Mouse (Mus musculus): ENCODE data around the gene Ccdc22. TPM values are rescaled to one million over a fixed set of nuclear protein-coding genes. Genes with fewer than 3 reads are reported as not detected.

Ccdc22 gene
- 16.5 and 17.3 TPM in 2 replicates for polyA plus RNA-seq (2012; rRNA removed)

DNA sequence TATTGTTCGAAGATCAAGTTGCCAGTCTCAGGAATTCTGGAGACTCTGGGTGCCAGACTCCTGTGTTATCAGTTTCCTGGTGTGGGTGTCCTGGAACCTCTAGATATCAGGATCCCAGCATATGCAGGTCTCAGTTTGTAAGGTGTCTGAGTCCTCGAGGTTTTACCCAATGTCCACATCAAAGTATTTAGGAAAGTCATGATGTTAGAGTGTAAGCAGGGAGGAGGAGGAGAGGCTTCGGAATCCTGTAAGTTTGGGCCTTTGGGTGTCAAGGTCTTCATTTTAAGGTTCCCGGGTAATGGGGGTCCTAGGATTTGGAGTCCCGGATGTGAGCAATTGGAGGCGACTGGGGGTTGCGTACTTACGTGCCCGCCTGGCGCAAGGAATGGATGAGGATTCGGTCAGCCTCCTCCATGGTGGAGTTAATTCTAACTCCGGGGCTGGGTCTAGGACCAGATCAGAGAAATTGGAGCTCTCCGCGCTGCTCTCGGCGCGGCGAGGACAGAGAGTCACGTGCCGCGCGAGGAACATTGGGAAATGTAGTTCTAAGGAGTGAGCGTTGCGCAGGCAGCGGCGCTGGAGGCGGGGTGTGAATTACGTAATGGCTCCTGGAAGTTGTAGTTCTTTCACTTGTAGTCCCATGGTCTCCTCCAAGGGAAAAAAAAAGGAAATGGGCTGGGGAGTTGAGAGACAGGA, at the start of gene Ccdc22:
Gene Ccdc22 (minus strand): TSS at position 639 of the 696 bp plus-strand sequence.

DNA sequence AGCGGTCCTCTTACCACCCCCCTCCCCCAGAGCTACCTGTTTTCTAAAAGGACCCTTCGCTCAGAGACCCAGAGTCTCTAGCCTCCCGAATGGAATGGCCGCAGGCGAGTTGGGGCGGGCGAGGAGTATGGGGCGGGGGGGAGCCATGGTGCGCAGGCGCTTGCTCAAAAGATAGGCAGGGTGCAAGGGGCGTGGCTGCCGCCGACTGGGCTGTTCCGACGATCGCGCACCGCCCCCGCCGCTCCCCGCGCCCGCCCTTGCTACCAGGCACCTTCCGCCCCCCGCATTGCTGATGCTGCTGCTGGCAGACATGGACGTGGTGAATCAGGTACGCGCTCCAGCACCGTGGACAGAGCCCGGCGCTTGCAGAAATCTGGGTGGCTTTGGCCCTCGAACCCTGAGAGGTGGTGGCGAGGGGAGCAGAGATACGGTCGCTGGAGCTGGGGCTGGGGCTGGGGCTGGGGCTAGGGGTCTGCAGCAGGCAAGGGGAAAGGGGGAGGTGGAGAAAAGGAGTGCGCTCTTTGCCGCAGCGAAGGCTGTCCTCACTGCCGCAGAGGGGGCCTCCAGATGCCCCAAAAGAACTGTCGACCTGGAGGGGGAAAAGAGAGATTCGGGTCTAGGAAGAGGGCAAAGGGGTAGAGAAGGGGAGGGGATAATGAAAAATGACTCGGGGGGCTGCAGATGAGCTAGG, 33.2 kb upstream of the Ccdc22 start, which contains the start of gene Syp:
Gene Syp (plus strand): TSS at position 71 of the 691 bp plus-strand sequence.

DNA sequence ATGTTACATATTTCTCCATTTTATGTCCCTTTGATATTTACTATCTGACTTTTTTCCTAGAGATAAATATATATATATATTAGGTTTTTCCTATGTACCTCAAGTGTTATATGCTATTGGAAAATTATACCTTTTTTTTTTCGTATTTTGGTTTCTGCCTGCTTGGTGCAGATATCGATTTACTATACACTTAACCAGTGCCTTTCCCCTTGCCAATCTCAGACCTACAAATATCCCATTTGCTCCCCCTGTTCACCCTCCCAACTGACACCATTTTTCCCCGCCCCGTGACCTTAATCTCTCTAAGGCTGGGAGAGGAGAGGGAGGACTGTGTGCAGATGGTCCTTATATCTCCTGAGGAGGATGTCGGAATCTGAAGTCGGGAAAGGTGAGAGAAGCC, 1.5 kb upstream of the Ccdc22 start, which contains the start of gene Cacna1f:
Gene Cacna1f (plus strand): TSS at position 301 of the 400 bp plus-strand sequence.

DNA sequence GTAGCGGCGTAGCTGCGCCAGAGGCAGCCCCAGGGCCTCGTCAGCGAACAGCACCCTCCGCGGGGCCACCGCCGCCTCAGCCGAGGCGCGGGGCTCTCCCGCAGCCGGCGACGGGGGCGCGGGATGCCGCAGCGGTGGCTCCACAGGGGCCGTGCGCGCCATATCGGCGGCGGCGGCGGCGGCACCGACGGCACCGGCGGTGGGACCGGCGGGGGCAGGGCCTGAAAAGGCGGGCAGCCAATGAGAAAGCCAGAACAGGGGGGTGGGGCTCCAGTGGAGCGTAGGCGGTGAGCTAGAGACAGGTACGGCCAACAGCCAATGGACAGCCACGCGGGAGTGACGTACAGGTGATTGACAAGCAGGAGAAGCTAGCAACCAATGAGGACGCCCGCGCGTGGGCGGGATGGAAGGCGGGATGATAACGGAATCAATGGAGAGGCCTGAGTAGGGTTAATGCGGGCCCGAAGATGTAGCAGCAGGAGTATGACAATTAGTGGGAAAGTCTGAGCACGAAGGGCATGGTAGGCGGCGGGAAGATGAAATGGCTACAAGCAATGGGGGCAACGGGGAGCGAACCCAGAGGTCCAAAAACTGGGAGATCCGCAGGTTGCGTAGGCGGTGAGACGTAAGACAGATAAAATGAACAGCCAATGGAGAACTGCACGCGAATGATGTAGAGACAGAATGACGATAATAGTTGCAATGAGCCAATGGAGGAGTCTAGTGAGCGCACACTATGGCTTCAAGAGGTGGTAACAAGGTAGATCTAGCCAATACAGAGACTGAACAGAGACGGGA, 31.0 kb downstream of the Ccdc22 start, which contains the start of gene Ppp1r3f:
Gene Ppp1r3f (minus strand): TSS at position 197 of the 798 bp plus-strand sequence.

DNA sequence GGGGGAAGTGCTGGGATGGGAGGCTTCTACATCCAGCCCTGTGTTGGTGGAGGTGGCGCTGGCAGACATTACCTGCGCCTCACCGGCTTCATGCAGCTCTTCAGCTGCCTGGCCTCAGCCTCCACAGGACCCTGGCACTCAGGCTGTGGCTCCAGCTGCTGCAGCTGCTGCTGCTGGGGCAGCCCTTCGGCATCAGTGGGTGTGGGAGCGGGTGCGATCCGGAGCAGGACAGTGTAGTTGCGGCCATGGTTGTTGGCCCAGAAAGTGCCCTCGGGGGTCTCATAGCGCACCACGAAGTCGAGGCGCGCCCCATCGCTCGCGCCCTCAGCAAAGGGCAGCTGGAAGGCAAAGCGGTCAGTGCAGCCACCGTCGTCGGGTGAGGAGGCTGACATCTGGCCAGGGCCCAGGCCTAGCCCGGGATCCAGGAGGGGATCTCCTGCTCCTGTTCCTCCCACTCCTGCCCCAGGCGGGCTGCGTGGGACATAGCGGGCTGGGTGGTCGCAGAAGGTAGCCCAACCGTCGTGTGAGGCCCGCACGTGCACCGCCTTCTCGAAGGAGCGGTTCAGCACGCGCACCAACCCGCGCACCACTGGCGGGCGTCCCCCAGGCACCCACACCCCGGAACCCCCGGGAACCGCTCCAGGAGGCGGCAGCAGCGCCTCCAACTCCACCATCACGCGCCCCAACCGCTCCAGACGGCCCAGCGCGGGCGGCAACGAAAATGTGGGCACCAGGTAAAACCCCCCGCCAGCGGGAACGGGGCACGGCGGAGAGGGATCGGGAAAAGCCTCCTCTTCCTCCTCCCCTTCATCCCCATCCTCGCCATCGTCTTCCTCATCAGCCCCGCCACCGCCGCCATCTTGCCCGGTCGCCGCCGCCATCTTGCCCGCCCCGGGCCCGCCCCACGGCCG, 31.9 kb downstream of the Ccdc22 start, which contains the start of gene Foxp3:
Gene Foxp3 (plus strand): TSS at position 469 of the 911 bp plus-strand sequence.

Other genes starting within 250 kb of the Ccdc22 start
- gene Usp27x, start 229.7 kb downstream of the Ccdc22 start, polyA plus RNA-seq (2012; rRNA removed), result 0.69 and 0.77 TPM in 2 replicates
- 0.24 and 0.58 TPM in 2 replicates for gene Foxp3, start 31.9 kb downstream of the Ccdc22 start, polyA plus RNA-seq (2012; rRNA removed)
- gene Ppp1r3f, start 31.2 kb downstream of the Ccdc22 start, polyA plus RNA-seq (2012; rRNA removed), result 2.5 and 3.0 TPM in 2 replicates
- not detected in 2 replicates for gene Cacna1f, start 1.6 kb upstream of the Ccdc22 start, polyA plus RNA-seq (2012; rRNA removed)
- gene Syp, start 33.0 kb upstream of the Ccdc22 start, polyA plus RNA-seq (2012; rRNA removed), result 6.4 TPM in 2 replicates
- 28.8 and 34.6 TPM in 2 replicates for gene Prickle3, start 51.7 kb upstream of the Ccdc22 start, polyA plus RNA-seq (2012; rRNA removed)
- gene Plp2, start 65.9 kb upstream of the Ccdc22 start, polyA plus RNA-seq (2012; rRNA removed), result 360 and 390 TPM in 2 replicates
- 1.3 and 2.7 TPM in 2 replicates for gene Magix, start 75.7 kb upstream of the Ccdc22 start, polyA plus RNA-seq (2012; rRNA removed)
- 4.7 and 5.5 TPM in 2 replicates for gene Gpkow, start 91.6 kb upstream of the Ccdc22 start, polyA plus RNA-seq (2012; rRNA removed)
- gene Wdr45, start 108.8 kb upstream of the Ccdc22 start, polyA plus RNA-seq (2012; rRNA removed), result 39.4 and 43.0 TPM in 2 replicates
- gene Gm45208, start 116.7 kb upstream of the Ccdc22 start, polyA plus RNA-seq (2012; rRNA removed), result not detected in 2 replicates
- gene Praf2, start 122.9 kb upstream of the Ccdc22 start, polyA plus RNA-seq (2012; rRNA removed), result 51.2 and 75.8 TPM in 2 replicates
- gene Ccdc120, start 145.4 kb upstream of the Ccdc22 start, polyA plus RNA-seq (2012; rRNA removed), result 30.0 and 34.8 TPM in 2 replicates
- gene Tfe3, start 157.0 kb upstream of the Ccdc22 start, polyA plus RNA-seq (2012; rRNA removed), result 23.0 and 25.1 TPM in 2 replicates
- gene Gripap1, start 184.2 kb upstream of the Ccdc22 start, polyA plus RNA-seq (2012; rRNA removed), result 18.9 and 22.6 TPM in 2 replicates
- 1.8 and 2.2 TPM in 2 replicates for gene Kcnd1, start 216.8 kb upstream of the Ccdc22 start, polyA plus RNA-seq (2012; rRNA removed)
- gene Otud5, start 235.8 kb upstream of the Ccdc22 start, polyA plus RNA-seq (2012; rRNA removed), result 36.1 and 38.3 TPM in 2 replicates

All from colon, adult 2 months (tissue).